Mouse (Mus musculus) lung, adult 18-20 months (tissue): ENCODE measurements around the gene Stoml1.

Source experiments
- DNase-seq, 2 experiments: peaks; one replicate each; pipeline ENCODE4 v3.0.0; 2022; ENCODE audit warnings: mixed read lengths in 2 of 2

Gene Stoml1

GRCm38 (mm10) chr9:58272855-58273254, 19.9 kb downstream of the Stoml1 start:
- DNase-seq = no peak

- DNase-seq = no peak
These were observed 21.2 kb downstream of the Stoml1 start for GRCm38 (mm10) chr9:58274101-58274604.

GRCm38 (mm10) chr9:58274626-58275025, 21.7 kb downstream of the Stoml1 start:
- DNase-seq = no peak

GRCm38 (mm10) chr9:58275115-58275774, 22.3 kb downstream of the Stoml1 start:
- peak; percentile 51 to 71 for DNase-seq

GRCm38 (mm10) chr9:58275797-58276196, 22.8 kb downstream of the Stoml1 start:
- no peak for DNase-seq

- no peak for DNase-seq
These were observed 23.4 kb downstream of the Stoml1 start for GRCm38 (mm10) chr9:58276346-58276745.

GRCm38 (mm10) chr9:58278313-58278712, 25.3 kb downstream of the Stoml1 start:
- DNase-seq = no peak

- no peak for DNase-seq
These were observed 26.1 kb downstream of the Stoml1 start for GRCm38 (mm10) chr9:58278821-58279723.

GRCm38 (mm10) chr9:58279780-58280179, 26.8 kb downstream of the Stoml1 start:
- no peak for DNase-seq

- peak; percentile 69 to 88 for DNase-seq
These were observed 27.5 kb downstream of the Stoml1 start for GRCm38 (mm10) chr9:58280259-58281109.

- DNase-seq = no peak
These were observed 28.6 kb downstream of the Stoml1 start for GRCm38 (mm10) chr9:58281597-58281996.

GRCm38 (mm10) chr9:58283431-58283830, 30.5 kb downstream of the Stoml1 start:
- DNase-seq = no peak

- DNase-seq = no peak
These were observed 36.1 kb downstream of the Stoml1 start for GRCm38 (mm10) chr9:58289090-58289489.

GRCm38 (mm10) chr9:58289901-58290300, 36.9 kb downstream of the Stoml1 start:
- DNase-seq = no peak

- DNase-seq = no peak
These were observed 41.6 kb downstream of the Stoml1 start for GRCm38 (mm10) chr9:58294527-58294926.

GRCm38 (mm10) chr9:58295345-58295744, 42.4 kb downstream of the Stoml1 start:
- no peak for DNase-seq

- DNase-seq = peak; percentile 49 to 50
These were observed 42.9 kb downstream of the Stoml1 start for GRCm38 (mm10) chr9:58295766-58296361.

- no peak for DNase-seq
These were observed 44.1 kb downstream of the Stoml1 start for GRCm38 (mm10) chr9:58297065-58297464.

GRCm38 (mm10) chr9:58297961-58298477, 45.1 kb downstream of the Stoml1 start:
- no peak for DNase-seq

GRCm38 (mm10) chr9:58299356-58299799, 46.4 kb downstream of the Stoml1 start:
- DNase-seq = peak in 1 of 2 experiments; percentile 32

- peak in 1 of 2 experiments; percentile 38 for DNase-seq
These were observed 50.2 kb downstream of the Stoml1 start for GRCm38 (mm10) chr9:58303115-58303514.
